Mouse (Mus musculus): ENCODE data around the gene Nucb2. TPM values are rescaled to one million over a fixed set of nuclear protein-coding genes. Genes with fewer than 3 reads are reported as not detected.

The Nucb2 gene
- total RNA-seq (2022), result 10 to 100 TPM; 21.6 to 32.4 (median 27.6) TPM

DNA sequence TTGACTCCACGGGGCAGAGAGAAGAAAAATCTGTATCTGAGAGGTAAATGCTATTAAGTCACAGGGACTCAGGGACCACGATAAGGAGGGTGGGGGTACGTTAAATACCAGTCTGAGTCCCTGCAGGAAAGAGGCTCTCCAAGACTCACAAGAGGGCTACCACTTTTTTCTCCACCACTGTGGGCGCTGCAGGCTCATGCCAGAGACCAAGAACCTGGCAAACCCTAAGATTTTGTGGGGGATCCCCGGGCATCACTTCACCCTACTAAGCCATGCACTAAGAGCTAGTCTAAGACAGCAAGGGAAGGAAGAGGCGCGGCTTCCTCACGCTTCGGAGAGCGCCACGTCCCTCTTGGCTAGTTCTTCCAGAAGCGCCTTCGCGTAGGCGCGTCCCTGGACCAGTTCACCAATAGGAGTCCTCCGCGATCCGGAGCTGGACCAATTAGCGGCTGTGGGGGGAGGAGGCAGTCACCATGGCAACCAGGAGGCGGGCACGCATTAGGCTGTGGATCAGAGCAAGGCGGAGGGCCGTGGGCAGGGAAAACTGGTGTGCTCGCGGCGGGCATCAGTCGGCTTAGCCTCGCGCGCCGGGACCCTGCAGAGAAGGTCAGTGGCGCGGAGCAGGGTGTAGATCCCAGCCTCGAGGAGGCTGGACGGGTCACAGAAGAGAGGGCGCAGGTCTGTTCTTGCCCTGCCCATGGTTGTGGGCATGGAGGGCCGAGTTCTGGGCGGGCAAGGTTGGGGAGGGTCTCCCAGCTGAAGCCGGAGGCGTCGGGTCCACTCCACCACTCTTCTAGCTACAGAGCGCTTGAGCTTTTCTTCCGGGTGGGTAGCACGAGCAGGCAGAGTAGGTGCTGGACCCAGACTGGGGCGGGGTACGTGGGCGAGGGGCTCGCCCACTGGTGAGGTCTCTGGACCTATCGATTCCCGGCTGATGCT lies at the start of gene Nucb2:
Nucb2 (plus strand) TSS at position 491 of the 939 bp plus-strand sequence.
- peak; percentile 99 for DNase-seq

DNA sequence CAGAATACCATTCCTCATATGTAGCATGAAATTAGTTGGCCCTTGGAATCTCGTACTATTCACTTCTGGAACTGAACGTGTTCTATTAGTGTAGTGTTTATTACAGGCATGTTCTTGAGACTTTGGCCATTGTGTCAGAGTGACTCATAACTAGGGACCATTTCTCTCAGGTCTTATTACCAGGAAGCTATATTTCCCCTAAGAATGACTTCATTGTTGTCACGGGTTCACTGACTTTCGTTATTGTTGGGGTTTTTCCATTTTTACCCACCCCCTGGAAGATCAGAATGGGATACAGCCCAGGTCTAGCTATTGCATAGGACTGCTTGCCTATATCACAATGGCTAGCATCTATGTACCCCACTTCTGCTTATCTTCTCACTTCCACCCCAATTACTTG lies 47.2 kb upstream of the Nucb2 start:
- no peak for DNase-seq

DNA sequence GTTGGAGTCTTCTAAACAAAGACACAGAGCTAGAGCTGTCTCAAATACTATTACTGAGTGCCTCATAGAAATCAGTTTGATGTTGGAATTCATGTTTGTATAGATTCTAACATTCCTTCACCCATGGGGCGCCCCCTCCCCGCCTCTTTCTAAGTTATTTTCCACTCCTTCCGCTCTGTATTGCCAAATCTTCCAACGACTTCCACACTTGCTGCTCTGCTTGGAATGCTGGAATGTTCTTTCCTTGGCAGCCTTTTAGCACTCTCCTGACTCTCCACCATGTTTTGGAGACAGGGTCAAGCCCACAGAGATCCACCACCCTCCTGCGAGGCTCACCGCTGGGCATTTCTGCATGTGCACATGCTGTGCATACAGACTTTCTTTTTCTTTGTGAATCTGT lies 46.8 kb upstream of the Nucb2 start:
- DNase-seq, result no peak

DNA sequence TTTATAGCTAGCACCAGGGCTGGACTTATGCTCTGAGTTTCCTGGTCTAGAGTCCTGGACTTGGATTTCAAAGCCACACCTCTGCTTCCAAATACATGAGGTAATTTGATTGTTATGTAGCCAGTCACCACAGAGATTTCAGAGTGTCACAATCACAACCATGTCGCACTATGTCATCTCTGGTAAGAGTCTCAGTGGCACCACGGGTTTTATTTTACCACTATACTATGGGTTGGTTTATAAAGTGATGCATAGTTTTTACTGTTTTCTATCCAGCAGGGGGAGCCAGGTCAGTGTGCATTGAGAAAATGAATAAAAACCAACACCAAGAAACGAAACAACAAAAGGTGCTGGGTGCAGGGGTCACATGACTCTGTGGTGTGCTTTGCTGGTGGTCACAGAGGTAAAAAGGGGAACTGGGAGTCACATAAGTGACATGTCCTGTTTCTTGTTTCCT lies 45.2 kb upstream of the Nucb2 start:
- no peak for DNase-seq

DNA sequence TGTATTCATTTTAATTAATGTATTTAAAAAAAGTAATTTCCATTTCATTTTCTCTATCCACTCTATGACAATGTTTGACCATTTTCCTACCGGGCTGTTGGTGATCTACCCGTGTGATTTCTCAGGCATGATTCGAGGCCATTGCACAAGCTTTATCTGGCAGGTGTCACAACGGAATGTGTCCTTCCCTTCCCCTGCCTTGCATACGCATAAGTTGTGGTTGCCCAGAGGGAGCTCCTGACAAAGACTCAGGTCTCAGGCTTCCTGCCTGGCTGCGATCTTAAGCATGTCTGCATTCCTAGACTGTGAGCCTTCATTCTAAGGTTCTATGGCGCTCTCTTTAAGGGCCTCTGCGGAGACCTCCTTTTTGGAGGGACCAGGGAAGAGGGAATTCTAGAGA lies 42.1 kb upstream of the Nucb2 start:
- DNase-seq, result no peak

DNA sequence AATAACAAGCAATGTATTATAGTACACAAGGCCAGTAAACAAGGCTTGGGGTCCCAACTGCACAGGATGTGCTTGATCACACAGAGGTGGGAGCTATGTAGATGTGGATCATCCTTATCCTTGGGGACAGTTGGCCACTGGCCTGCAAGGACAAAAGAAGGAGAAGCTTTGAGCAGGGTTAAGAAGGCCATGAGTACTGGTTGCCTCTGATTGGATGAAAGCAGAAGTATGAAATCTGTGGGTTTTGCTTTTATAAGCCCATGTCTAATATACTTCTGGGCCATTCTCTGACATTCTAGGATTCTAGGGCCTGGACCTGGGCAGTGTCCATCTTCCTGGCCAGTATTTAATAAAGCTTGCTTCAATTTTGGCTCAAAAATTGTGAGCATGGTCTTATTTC lies 28.3 kb upstream of the Nucb2 start:
- no peak for DNase-seq

DNA sequence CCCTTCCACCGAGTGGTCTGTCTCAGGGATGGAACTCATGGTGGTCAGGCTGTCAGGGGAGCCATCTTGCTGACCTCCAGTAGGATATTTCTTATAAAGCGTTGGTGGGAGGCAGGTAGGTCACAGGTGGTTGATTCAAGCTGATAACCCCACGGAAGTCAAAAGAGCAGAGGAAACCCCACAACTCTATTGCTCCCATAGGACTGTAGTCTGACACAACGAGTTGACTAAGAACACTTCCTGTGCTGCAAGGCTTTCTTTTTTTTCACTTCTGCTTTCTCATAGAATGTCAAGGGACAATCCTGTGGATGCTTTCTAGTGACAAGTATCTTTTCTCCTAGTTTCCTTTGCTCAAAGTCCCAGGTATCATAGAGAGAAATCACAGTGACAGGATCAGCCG lies 27.9 kb upstream of the Nucb2 start:
- no peak for DNase-seq

DNA sequence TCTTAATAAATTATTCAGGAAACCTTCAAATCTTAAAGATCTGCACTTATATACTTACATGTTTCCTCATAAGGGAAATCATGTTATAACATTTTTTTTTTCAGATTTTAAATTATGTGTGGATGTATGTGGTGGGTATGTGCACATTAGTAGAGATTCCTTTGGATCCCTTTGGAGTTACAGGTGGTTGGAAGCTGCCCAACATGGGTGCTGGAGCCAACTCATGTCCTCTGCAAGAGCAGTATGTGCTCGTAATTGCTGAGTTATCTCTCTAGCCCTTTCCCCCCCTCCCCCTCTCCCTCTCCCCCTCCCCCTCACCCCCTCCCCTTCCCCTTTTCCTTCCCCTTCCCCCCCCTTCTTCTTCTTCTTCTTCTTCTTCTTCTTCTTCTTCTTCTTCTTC lies 21.1 kb upstream of the Nucb2 start:
- no peak for DNase-seq

DNA sequence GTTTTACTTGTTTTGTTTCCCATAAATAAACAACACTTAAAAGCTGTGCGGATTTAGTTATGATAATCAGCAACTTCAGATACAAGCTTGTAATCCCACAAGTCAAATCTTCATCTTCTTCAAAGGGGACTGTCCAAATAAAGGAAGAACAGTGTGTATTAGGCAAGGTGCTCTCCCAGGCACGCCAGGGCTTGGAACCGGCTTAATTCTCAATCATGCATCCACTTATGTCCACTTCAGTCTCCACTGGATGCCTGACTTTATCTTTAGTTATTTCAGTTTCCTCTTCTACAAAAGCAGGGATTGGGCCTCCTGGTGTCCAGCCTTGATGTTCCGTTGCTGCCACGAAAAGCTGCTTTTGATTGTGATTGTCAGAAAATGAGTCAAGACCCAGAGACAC lies 20.4 kb upstream of the Nucb2 start:
- DNase-seq, result no peak

DNA sequence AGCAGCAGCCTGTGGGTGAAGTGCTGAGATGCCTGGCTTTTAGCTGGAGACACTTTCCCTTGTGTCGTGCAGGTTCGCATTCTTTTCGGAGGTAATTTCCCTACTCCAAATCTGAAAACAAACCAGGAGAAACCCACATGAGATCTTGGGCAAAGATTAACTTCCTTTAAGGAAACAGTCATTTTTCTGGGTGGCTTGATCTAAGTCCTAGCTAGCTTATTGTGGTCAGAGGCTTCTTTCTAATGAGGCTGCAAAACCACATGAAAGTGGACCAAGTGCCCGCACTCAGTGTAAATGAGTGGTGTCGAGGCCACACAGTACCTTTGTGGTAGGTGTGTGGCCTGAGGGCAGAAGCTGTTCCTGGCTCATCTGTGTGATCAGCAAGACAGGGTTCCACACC lies 20.0 kb upstream of the Nucb2 start:
- DNase-seq, result no peak

DNA sequence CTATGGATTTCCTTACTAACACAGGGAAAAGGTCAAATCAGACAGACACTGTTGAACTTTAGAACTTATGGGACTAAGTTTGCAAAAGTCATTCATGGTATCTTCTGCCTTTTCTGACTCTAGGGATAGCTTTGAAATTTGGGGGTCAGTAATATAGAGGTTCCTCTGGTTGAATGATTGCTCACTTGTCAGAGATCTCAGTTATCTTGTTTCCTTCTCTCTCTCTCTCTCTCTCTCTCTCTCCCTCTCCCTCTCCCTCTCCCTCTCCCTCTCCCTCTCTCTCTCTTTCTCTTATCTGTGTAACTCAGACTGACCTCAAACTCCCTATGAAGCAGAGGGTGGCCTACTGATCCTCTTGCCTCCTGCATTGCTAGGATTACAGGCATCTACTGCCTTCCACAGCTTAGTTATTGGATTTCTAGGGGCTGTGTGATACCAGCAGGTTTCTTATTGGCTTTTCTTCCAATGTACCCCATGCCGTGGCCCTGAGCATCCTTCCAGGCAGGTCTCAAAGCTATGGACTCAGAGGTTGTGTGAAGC lies 19.0 kb upstream of the Nucb2 start:
- DNase-seq, result no peak

DNA sequence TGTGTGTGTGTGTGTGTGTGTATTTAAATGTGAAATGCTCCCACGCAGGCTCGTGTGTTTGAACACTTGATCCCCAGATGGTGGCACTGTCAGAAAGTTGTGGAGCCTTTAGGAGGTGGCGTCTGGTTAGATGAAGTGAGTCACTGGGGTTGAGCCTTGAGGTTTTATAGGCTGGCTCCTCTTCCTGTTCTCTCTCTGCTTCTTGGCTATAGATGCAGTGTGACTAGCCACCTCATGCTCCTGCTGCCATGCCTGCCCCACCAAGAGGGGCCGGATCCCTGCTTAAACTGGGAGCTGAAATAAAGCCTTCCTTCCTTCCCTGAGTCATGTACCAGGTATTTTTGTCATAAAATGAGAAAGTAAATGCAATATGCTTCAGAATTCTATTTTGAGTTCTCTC lies 13.1 kb upstream of the Nucb2 start:
- no peak for DNase-seq

DNA sequence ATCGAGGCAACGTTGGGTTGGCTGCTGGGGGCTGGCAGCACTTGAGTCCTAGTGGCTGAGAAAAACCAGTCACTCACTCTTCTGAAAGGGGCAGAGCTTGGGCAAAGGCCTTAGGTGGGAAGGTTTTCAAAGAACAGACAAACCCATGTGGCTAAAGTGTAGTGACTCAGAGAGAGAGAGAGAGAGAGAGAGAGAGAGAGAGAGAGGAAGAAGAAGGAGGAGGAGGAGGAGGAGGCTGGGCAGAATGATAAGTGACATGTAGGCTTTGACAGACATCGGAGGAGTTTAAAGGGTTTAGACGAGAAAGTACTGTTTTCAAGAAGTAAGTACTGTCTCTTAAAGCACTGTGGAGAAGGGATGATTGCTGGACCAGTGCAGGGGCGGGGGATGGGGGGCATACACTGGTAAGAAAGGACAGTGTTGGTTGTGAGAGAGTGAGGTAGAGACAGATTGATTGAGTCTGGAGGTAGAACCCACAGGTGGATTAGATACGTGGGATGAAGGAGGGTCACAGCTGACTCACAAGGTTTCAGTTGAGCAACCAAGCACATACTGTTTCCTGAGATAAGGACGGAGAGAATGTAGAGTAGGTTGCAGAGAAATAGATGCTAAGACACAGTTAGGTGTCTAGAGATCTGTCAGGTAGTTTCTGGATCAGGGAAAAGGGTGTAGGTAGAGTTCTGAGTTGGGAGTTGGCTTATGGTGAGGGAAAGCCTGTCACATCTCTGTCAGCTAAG lies 10.7 kb upstream of the Nucb2 start:
- DNase-seq, result no peak

DNA sequence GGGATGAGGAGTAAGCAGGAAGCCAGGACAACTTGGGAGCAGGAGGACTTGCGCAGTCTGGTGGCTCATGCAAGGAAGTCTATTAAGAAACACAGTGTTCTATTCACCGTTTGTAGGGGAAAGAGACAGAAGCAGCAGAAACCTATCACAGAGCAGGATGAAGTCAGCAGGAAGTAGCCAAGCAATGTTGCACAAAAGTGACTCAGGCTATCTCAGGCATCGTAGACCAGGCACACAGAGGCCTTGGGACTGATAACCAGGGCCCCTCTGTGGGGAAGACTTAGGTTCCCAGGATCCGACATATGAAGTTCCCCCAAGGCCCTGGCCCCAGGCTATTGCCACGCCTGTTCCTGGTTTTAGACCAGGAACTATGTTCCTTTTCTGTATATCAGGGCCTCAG lies 9.6 kb upstream of the Nucb2 start:
- no peak for DNase-seq

DNA sequence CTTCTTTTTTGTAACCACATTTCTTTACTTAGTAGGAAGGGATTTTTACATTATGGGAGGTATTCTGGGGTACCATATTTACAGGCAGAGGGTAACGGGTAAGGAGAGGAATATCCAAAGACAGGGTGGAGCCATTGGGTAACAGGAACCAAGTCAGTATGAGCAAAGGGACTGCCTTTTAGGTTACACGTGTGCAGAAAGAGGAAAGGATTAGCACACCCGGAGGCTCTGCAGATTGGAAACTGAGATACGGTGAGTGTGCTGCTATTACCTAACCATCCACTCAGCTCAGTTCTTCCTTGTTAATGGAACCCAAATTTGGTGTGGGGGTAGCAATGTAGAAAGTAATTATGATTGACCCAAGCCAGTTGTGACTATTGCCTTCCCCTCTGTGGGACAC lies 7.4 kb upstream of the Nucb2 start:
- DNase-seq, result no peak

DNA sequence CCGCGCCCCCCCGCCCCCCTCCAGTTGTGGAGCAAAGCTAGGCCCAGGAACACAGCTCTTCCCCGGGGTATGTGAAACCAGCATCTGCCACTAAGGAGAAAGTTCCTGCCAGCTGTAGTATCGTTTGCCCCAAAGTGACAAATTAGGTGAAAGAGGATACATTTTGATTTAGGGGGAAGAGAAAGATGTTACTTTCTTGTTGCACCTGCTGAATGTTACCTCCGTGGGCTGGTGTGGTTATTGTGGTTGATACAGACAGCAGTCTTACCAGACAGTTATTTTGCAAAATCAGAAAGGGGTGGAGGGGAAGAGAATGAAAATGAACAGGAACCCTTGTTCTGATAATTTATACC lies 625 bp downstream of the Nucb2 start:
- no peak for DNase-seq

DNA sequence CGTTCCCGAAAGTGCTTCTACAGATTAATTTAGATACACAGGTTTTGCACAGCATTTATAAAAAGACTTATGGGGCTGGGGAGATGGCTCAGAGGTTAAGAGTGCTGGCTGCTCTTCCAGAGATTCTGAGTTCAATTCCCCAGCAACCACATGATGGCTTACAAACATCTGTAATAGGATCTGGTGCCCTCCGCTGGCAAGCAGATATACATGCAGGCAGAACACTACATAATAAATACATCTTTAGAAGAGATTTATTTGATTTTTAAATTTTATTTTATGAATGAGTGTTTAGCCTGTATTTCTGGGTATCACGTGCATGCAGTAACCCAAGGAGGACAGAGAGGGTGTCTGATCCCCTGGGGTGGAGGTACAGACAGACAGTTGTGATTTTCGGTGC lies 9.9 kb downstream of the Nucb2 start:
- no peak for DNase-seq

DNA sequence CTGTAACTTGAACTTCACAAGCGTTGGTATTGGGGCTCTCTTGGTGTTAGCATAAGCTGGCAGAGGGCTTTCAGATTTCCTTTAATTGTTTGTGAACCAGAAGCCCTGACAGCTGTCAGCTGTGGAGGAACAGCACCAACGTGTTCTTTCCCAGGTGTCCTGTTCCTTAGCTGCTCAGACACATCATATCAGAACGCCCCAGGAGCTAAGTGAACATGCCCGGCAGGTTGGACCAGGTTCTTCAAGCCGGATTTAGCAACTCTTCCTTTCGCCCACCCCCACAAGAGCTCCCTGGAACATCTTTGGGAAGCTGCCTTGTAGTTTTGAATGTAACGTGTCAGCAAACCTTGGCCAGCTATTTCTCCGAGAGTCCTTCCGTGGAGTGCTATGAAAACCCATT lies 10.4 kb downstream of the Nucb2 start:
- no peak for DNase-seq

DNA sequence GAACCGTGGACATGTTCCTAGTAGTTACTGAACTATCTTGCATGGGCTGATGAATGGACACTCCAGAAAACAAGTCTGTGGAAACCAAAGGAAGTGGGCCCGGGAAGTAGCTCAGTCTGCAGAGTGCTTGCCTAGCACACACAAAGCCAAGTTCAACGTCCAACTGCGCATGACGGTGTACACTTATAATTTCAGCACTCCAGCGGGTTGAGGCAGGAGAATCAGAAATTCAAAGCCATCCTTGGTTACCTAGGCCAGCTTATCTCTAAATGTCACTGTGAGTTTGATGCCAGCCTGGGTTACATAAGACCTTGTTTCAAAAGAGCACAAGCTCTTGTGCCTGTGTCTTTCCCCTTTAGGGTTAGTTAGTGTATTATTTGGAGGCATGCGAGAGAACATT lies 10.9 kb downstream of the Nucb2 start:
- no peak for DNase-seq

DNA sequence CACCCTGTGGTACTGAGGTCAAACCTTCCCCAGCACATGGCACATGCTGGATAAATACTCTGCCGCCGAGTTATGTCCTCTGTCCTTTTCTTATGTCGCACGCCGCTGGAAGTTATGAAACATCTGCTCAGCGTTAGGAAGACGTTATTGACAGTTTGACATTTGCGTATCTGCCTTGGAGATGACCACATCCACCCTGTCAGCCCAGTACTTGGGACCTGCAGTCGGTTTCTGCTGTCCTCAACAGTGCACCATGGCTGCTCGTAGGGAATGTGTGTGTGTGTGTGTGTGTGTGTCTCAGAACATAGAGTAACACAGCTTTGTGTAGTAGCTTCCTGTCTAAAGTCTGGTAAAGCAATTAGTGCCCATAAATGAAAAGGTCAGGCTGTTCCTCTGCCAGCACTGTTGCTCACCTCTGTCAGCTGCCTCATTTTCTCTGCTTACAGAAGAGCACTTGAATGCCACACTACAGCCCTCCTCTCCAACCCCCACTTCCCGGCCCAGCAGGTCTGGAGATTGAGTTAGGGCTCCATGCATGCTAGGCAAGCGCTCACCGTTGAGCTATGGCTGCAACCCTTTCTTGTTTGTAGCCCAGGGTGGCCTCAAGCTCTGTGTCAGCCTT lies 11.5 kb downstream of the Nucb2 start:
- DNase-seq, result no peak

DNA sequence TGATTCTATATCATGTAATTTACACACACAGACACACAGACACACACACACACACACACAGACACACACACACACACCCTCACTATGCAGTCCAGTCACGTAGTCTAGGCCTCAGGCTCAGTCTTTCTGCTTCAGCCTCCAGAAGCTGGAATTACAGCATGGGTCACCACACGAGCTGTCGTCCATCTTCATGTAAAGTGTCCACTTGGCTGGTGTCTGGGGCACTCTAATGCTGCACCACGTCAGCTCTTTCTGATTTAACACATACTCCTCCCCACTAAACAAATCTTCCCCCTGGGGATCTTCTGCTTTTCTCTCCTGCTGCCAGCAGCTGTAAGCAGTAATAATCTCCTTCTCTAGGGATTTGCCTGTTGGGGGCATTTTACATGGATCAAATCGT lies 13.1 kb downstream of the Nucb2 start:
- DNase-seq, result no peak

DNA sequence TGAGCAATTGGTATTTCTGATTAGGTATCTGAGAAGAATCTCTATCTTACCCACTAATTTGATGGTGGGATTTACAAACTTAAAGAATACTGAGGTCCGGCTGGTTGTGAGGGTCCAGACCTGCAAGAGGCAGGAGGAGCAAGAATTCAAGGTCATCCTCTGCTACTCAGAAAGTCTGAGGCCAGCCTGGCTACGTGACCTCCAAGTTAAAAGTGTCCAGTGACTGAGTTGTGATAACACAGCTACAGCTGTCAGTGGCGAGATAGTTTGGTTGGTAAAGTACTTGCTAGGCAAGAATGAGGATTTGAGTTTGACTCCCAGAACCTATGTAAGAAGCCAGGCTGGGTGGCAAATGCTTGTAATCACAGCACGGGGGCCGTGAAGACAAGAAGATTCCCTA lies 14.0 kb downstream of the Nucb2 start:
- no peak for DNase-seq

DNA sequence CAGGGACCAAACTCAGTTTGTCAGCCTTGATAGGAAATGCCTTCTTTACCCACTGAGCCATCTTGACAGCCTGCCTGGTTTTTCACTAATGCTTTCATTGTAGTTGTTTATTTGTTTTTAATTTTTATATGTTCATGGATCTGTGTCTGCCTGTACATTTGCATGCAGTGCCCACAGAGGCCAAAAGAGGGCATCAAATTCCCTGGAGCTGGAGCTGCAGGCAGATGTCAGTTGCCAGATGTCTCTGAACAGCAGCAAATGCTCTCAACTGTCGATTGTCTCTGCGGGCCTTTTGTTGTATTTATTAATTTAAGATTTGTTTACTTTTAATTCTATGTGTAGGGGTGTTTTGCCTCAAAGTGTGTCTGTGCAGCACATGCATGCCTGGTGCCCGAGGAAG lies 15.6 kb downstream of the Nucb2 start:
- DNase-seq, result no peak

All from adrenal gland, adult 8-10 months (tissue).